Mouse (Mus musculus) adrenal gland, postnatal 14 days (tissue): ENCODE results near the gene Nbeal2. TPM values are rescaled to one million over a fixed set of nuclear protein-coding genes. Genes with fewer than 3 reads are reported as not detected.

Source experiments
- DNase-seq: peaks from one replicate; pipeline ENCODE4 v3.0.0; 2021; ENCODE audit warnings: mixed read lengths
- total RNA-seq: library from RNA; stranded (reverse); gene quantifications from 2 replicates; pipeline ENCODE4 v1.2.3, GENCODE M21; 2021

Gene Nbeal2
- total RNA-seq, 1 experiment from 2014 or later = 9.1 TPM

DNA sequence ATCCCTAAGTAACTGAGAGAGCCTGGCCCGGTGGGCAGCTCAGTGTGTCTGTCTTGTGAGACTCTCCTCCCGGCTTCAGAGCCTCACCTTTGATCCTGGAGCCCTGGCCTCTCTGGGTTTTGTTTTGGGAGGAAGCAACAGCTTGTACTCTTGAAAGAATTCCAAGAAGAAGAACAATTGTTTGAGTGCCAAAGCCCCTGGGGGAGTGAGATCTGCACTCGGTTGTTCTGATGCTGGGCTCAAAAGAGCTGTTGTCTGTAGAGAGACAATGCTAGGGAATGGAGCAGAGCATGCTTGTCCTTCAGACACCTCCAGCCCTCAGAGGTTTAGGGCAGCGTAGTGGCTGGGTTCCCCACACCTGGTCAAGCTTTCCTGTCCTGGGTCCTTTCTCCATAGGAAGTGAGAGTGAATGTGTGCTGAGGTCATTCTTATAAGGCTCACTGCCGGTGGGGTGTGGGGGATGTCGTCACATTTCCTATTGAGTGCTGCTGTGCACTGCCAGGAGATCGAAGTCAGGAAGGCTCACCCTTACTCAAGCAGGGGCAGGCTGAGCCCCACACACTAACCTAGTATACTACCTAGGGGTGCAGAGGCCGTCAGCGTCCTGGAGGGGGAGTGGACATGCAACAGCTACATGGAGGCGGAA, 19.3 kb upstream of the Nbeal2 start:
- DNase-seq = no peak

DNA sequence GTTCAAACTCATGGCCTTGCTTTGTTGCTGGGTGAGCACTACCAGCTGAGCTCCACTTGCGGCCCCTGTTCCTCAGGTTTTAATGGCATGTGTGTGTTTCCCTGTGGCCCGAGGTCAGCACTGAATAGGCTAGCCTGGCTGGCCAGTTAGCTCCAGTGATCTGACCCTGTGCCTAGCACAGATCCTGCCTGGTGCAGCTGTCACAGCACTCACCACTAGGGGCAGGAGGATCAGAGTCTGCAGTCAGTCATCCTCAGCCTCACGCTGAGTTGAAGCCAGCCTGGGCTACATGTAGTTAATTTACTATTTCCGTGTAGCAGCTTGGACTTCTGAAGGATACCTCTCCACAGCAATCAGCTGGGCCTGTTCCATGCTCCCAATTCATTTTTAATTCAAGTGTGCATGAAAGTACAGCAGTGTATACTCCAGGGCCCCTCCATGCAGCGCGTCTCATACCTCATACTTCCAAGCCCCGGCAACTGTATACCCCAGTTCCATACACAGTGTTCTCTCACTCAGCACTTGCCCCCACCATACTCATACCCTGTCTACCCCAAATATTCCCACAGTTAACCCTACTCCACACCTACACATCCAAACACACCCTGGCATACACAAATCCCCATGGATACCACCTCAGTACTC, 18.6 kb upstream of the Nbeal2 start:
- DNase-seq = peak; percentile 53

DNA sequence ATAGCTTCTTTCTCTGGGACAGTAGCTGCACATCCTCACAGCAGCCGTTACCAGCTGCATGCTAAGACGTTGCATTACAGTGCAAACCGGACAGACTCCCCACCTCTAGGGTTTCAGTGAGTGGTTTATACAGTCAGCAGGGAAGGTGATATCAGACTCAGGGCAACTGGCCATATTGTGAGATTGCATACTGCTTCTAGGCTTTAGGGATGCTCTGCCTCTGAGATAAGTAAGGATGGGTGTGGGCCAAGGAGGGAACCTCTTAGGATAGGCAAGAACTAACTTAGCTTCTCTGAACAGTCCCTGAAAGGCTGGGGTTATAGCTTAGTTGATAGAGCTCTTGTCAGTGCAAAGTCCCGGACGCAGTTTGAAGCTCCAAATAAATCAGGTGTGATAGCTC, 15.8 kb upstream of the Nbeal2 start:
- DNase-seq = no peak

DNA sequence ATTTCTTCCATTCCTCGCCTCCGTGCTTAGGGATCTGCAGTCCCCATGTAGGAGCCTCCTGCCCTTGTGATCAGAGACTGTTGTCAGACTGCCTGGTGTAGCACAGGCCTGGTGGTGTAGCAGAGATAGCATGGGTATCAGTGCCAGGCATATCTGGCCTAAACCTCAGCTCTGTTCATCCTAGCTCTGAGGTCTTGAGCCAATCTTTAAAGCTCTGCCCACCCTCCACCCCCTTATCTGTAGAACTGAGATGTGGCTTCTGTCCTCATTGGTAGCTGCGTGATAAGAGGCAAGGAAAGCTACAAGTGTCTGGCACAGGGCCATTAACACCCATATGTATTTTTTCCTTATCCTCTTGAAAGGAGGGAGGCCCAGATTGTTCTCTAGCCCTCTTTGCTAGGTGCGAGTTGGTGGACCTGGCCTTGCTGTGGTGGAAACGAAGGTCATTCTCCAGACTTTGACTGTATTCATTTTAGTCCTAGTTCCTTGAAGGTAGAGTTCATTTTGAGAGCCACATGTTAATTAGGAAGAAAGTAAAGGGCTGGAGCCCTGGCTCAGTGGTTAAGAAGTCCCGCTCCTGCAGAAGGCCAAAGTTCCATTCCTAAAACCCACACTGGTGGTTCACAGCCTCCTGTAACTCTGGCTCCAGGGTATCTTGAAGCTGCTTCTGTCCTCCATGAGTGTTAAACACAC, 14.8 kb upstream of the Nbeal2 start:
- DNase-seq = no peak

DNA sequence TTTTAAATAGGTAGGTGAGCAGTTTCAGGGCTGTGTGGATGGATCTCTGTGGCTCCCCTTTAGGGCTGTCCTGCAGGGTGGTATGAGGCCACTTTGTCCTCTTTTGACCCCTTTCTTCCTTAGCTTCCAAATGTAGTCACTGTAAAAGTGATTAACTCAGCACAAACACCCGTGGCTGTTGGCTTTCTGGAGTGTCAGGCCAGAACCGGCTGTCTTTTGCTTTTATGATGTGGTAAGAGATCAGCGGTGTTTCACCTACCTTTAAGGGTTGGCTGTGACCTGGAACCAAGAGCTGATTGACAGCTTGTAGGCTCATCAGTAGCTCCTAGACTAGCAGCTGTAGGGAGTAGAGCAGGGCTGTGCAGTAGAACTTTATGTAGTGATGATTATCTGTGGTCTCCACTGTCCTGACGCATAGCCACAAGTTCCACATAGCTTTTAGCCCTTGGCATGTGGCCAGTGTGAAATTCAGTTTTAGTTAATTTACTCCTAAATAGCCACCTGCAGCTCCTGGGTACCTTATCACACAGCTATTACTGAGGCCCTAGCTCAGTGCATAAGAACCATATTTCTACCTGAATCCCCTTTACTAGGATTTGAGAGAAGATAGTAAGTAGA, 13.4 kb upstream of the Nbeal2 start:
- DNase-seq = no peak

DNA sequence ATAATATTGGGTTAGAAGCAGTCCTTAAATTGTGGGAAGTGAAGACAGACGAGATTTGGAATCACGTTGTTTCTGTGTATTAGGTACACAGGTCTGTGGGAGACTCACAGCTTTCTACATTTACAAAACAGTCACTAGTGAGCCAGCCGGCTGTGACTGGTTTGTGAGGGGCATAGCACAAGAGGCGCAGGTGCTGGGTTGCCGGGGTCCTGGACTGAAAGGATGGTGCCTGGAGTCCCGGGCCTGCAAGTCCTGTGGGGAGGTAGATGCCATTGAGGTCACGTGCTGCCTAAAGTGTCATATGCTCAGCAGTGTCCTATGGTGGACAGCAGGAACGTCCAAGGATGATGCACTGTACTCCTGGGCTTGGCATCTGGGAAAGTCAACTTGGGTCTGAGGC, 12.4 kb upstream of the Nbeal2 start:
- no peak for DNase-seq

DNA sequence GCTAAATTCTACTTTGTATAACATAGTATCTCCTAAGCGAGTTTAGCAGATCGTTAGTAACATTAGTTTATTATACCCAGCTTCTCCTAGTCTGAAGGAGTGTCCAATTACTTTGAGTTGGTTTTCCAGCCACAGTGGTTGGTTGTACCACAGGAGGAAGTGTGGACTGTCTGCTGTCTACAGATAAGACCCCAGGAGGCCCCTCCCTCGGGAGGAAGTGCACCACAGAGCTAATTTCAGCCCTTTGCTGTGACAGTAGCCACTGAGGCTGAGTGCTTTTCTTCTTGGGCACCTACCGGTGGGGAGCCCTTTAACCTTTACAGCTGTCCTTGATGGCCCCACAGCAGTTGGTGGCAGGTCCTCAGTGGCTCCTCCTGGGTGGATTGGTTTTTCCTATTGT, 12.0 kb upstream of the Nbeal2 start:
- DNase-seq = peak; percentile 44

DNA sequence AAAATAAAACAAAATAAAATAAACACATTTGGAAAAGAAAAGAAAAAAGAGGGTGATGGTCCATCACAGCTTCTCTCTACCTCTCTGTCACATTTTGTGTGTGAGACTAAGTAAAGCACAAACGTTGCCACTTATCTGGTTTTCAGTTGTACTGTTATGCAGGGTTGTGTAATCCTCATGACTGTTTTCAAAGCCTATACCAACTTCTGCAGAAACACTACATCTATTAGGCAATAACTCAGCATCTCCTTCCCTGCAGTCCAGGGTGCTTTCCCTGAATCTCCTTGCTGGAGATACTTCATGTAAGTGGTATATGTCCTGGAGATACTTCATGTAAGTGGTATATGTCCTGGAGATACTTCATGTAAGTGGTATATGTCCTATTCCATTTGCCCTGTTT, 8.9 kb upstream of the Nbeal2 start:
- no peak for DNase-seq

DNA sequence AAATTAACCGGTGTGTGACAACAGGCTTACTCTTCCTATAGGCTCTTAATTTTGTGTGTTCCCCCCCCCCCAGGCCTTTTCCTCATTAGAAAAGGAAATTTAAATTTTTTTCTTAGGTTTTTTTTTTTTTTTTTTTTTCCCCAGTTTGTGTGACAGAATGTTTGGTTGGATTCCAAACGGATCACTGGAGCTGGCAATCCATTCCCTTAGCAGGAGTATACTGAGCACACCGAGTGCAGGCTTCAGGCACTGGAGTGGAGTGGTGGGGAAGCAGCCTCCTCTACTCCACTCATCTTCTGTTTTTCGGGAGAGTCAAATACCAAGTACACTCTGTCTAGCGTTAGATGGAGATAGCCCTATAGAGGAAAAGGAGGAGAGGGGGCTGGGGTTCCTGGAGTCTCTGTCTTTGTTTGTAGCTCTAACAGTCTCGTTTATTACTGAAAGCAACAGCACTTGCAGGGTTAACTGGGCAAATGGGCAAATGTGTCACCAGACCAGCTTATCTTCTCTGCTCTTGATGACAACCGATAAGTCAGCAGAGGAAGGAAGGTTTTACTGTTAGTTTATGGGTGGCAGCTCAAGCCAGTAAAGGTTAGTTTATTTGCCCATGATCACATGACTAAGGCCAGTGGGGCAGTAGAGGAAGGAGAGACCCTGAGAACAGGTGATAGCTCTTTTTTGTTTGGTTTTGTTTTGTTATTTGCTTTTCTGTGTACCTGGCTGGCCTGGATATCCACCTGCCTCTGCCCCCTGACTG, 7.1 kb upstream of the Nbeal2 start:
- DNase-seq = no peak

DNA sequence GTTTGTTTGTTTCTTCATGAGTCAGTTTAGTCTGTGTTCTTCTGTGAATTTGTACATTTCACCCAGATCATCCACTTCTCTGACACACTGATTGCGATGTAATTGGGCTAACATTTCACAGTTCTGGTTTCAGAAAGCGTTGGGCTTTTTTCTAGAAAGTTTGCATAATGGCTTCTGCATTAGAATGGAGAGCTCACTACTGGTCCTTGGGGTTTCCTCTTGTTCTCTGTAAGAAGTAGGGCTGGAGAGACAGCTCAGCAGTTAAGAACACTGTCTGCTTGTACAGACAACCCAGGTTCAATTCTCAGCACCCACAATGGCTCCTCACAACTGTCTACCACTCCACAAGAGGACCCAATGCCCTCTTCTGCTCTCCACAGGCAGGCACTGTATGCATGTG, 6.2 kb upstream of the Nbeal2 start:
- DNase-seq = no peak

DNA sequence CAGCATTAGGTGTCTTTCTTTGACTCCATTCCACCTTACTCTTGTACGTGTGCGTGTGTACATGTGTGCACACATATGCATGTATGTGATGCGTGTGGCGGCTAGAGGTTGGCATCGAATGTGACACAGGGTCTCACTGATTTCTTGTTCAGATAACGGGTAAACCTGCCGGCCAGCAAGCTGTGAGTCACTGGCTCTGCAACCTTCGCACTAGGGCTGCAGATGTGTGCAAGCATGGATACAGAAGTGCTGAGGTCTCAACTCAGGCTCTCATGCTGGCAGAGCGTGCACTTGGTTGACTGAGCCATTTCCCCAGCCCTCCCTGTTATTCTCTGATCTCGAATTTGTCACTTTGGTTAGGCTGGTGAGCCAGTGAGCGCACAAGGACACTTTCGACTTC, 5.6 kb upstream of the Nbeal2 start:
- peak; percentile 46 for DNase-seq

DNA sequence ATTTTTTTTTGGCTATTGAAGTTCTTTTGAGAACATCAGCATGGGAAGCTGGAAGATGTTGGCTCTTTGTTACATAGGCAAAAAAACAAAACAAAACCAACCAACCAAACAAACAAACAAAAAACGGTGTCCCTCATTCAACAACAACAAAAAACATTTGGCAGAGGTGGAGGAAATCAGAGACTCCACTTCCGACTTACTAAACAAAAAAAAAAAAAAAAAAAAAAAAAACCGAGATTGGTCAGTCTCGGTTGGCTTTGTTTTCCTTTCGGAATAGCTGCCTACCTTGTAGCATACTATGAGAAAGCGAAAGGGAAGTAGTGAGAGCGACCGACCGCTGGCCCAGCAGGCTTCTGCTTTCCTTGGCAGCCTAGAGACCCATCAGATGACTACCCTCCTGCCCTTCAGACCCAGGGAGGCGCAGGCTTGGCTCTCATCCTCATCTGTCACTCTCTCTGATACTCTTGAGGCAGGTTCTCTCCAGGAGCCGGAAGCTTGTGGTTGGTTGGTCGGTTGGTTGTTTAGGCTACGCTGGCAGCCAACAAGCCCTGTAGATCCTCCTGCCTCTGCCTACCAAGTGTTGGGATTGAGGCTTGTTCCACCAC, 3.6 kb upstream of the Nbeal2 start:
- peak; percentile 64 for DNase-seq

DNA sequence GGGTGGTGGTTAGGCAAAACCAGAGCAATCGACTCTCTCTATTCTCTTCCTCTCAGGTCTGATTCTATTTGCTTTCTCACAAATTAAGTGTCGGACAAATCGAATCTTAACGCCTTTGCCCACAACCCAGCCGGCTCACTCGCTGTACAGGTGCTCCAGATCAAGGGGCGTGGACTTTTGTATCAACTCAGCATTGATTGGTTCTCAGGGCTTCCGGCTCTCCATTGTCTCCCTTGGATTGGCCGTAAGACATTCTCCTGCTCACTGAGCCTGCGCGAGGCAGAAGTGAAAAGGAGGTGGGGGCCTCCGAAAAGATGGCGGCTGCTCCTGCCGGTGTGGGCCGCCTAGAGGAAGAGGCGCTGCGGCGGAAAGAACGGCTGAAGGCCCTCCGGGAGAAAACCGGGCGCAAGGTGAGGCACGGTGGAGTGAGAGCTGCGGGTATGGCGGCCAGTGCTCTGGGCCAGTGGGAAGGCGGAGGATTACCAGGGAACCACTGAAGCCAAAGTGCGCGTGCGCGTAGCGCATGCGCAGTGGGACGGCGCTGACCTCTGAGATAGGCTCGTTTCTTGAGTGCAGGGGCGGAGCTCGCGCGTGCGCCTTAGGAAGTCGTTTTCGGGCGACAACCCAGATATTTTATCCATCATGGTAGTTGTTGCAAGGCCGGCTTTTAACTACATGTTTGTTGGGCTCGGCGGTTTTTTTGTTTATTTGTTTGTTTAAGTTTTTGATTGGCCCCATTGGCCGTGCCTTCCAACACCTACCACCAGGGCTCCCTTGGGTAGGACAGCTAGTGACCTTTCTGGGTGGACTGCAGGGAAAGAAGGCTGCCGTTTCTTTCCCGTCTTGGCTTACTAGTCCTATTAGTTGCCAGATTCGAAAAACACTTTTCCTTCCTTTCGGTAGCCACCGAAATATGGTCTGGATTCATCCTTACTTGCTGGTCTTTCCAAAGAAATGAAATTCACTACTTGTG, 2.6 kb upstream of the Nbeal2 start, which contains the start of gene Ccdc12:
Gene Ccdc12 (plus strand): TSS at position 255 of the 973 bp plus-strand sequence.
- DNase-seq = peak; percentile 95

DNA sequence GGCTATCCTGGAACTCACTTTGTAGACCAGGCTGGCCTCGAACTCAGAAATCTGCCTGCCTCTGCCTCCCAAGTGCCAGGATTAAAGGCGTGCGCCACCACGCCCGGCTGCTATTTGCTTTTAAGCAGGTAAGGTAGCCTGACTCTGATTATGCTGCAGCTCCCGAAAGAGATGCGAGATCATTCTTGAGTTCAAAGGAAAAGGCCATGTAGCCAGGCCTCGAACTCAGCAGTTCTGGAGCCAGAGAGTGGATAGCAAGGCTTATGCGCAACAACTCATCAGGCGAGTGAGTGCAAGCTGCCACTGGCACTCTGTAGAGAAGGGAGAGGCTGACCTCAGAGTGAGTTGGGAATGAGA, 1.7 kb upstream of the Nbeal2 start:
- no peak for DNase-seq

DNA sequence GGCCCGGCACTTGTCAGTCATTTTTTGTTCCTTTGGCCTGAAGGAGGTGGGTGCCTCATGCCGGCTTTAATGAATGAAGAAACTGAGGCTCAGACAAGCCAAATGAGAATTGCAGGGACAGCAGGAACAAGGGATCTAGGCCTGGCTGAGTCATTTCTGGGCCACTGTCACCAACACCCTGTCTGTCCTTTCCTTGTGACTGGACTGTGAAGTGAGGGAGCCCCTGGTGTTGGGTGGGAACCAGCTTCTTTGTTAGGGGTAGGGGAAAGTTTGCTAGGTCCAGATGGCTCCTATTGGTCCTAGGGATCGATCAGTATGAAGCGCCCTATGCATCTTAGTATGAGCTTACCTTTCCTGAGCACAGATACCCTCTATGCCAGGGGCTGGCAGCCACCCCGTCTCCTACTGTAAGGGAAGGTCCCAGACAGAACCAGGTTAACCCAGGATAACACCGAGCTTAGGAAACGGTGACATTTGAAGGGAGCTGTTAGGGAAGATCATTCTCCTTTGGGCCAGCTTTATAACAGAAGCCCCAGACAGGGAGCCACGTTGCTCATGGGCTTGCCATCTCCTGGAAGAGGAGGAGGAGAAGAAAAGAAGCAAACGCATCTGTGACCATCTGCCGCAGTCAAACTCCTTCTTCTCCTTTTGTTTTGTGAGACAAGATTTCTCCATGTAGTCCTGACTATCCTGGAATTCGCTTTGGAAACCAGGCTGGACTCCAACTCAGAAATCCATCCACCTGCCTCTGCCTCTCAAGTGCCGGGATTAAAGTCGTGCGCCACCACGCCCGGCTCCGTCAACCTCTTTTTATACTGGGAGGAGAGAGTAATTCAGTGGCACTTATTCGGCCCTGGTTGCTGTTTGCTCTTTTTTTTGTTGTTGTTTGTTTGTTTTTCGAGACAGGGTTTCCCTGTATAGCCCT, 1.0 kb upstream of the Nbeal2 start:
- DNase-seq = no peak

DNA sequence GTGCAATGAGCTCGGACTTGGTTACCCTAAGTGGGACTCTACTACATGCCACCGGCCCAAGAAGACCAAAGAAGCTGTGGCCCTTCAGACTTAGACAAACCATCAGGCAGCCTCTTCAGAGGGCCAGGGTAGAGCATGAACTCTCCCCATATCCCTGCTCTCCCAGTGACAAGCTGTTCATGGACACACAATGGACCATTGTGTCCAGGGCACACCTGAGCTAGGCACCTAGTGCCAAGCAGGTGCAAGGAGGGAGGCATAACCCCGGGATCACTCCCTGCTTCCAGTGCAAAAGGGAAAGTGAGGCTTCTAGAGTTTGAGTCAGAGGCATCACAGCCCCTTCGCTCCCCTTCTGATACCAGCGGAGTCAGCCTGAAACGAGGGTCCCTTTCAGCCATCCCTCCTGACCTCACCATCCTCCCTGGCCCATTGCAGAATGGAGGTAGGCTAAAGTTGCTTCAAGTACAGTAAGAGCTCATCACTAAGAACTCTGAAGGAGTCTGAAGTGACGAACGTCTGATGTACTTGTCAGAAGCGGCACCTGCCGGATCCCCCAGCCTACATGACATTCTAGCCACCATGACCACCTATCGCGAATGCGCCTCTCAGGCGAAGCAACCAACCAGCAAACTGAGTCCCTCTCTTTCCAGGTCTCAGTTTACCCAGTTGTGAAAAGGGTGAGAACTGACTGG, 852 bp downstream of the Nbeal2 start:
- DNase-seq = no peak

DNA sequence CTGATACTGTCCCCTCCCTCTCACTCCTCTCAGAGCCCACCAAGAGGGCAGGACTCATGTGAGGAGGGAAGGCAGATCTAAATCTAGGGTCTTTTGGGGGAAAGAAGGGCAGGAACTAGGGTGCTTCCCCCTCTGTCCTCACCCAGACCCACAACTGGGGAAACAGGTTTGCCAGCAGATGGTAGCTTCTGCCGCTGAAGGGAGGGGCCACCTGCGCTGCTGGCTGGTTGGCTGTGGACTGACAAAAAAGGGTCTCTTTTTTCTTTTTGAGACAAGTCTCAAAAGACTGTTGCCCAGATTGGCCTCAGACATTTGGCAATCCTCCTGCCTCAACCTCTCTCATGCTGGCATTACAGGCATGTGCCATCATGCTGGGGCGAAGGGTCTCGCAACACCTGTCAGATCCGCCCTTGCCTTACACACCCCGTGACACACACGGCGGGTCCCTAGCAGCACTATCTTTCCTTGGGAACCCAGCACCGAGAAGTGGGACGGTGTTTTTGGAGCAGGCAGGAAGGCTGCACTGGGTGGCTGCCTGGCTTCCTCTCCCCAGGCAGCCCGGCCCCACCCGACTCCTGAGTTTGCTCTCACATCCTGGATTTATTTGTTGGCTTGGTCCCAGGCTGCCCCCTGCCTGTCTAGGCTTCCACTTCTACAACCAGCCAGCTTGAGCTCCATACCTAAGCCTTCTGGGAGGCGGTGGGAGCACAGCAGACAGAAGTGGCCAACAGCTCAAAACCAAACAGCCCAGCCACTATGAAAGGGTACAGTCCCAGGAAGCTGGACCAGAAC, 1.8 kb downstream of the Nbeal2 start:
- DNase-seq = peak; percentile 45

DNA sequence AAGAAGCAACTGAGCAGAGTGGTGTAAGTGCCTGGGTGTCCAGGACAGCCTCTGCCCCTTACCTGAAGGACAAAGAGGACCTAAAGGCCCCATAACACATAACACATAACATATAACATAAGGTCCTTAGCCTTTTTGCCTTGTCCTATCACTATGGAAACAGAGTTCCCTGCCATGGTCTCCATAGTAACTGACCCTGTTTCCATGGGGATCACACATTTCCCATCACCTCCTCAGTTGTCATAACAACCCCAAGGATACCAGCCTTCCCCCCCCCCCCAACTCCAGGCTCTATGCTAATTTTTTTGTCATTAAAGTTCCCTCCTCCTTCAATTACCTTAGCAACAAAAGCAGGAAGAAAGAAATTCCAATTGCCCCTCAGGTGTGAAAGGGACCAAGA, 4.2 kb downstream of the Nbeal2 start:
- no peak for DNase-seq
